Mouse (Mus musculus): Measurements from ENCODE around the gene Mfsd6l. TPM values are rescaled to one million over a fixed set of nuclear protein-coding genes. Genes with fewer than 3 reads are reported as not detected.

The Mfsd6l gene
- total RNA-seq, 2 experiments from 2014 or later, result not detected

GRCm38 (mm10) chr11:68602200-68602931 lies 46.4 kb downstream of the Mfsd6l start:
- DNase-seq (ENCODE audit: low spot score), result peak; percentile 39

DNA sequence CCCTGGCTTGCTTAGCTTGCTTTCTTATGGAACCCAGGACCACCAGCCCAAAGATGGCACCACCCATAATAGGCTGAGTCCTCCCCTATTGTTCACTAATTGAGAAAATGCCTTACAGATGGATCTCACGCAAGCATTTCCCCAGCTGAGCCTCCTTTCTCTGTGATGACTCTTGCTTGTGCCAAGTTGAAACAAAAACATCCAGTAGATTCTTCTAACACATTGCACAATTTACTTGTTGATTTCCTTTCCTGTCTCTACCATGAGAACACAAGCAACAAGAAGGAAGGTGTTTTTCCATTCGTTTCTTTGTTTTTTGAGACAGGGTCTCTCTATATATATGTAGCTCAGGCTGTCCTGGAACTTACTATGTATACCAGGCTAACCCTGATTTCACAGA lies 51.1 kb downstream of the Mfsd6l start:
- DNase-seq (ENCODE audit: low spot score), result no peak

Other genes with a start within 250 kb of the Mfsd6l start
- 1 to 10 TPM; 3.4 to 7.0 TPM for gene Ntn1, start 155.4 kb upstream of the Mfsd6l start, total RNA-seq (2021)
- under 1 TPM; 0.23 to 0.88 TPM for gene Pik3r5, start 124.1 kb upstream of the Mfsd6l start, total RNA-seq (2021)
- 1 to 10 TPM in 1 of 2 experiments, under 1 TPM in 1; 0.82 to 1.2 TPM for gene Pik3r6, start 53.2 kb upstream of the Mfsd6l start, total RNA-seq (2021)
- not detected for gene Ccdc42, start 30.8 kb downstream of the Mfsd6l start, total RNA-seq (2021)
- 10 to 100 TPM; 10.5 to 35.1 TPM for gene Myh10, start 135.4 kb downstream of the Mfsd6l start, total RNA-seq (2021)